ENCODE assay signal across 24 mouse cellular contexts in genomic region chr3:127459858-127460257, GRCm38 (mm10). TPM values are rescaled to one million over a fixed set of nuclear protein-coding genes. Genes with fewer than 3 reads are reported as not detected.
DNase-seq lines count a peak whose midpoint lies in the region; ATAC-seq lines count a peak whose summit lies in the region.
"Had no signal": no experiment of that assay in that cellular context is flagged by ENCODE, and none has a peak within 500 bp of the region (broad histone marks: within the 10 kb centered on the region; RNA-seq: fewer than 3 reads in every experiment).

No protein-coding gene starts in this region.

- peak overlapping the region; percentile 26; the same call in 1 of the 2 replicates for H3K27ac ChIP-seq in forebrain, embryonic 10.5 days
- no peak overlapping the region for H3K27ac ChIP-seq in forebrain, embryonic 11.5 days (ENCODE audit: low read depth, low read length)
- no peak overlapping the region for H3K27ac ChIP-seq in liver, embryonic 15.5 days (replicated peaks)
- H3K27ac ChIP-seq: forebrain, embryonic 15.5 days; gastrocnemius, adult 2 months; hindbrain, embryonic 13.5 days; neural tube, embryonic 15.5 days had no signal

- no peaks in the 10 kb centered on the region for H3K36me3 ChIP-seq in forebrain, embryonic 10.5 days (replicated peaks)
- H3K36me3 ChIP-seq in forebrain, embryonic 11.5 days (ENCODE audit: control insufficient read depth, insufficient read depth, low read length) = no peaks in the 10 kb centered on the region
- H3K36me3 ChIP-seq in liver, embryonic 15.5 days (replicated peaks) = no peaks in the 10 kb centered on the region
- H3K36me3 ChIP-seq: forebrain, embryonic 15.5 days; heart, embryonic 15.5 days; hindbrain, embryonic 13.5 days; neural tube, embryonic 15.5 days had no signal

- H3K9ac ChIP-seq in forebrain, embryonic 11.5 days (ENCODE audit: low read length) = no peak overlapping the region
- H3K9ac ChIP-seq in liver, embryonic 15.5 days = no peak overlapping the region
- H3K9ac ChIP-seq: forebrain, embryonic 15.5 days; heart, embryonic 15.5 days; hindbrain, embryonic 13.5 days; neural tube, embryonic 15.5 days had no signal

- peaks cover 42% of the 10 kb centered on the region for H3K27me3 ChIP-seq in forebrain, embryonic 10.5 days (ENCODE audit: poor library complexity, severe bottlenecking)
- H3K27me3 ChIP-seq in forebrain, embryonic 11.5 days (ENCODE audit: control insufficient read depth, insufficient read depth, low read length) = no peaks in the 10 kb centered on the region
- H3K27me3 ChIP-seq in liver, embryonic 15.5 days = 0 out of 2 replicates have a peak, but pooled peaks cover 3% of the 10 kb centered on the region
- H3K27me3 ChIP-seq: forebrain, embryonic 15.5 days; heart, embryonic 15.5 days; neural tube, embryonic 15.5 days had no signal

- no peak for ATAC-seq in forebrain, embryonic 11.5 days (replicated peaks; ENCODE audit: low FRiP score)
- ATAC-seq in liver, embryonic 15.5 days (ENCODE audit: insufficient read depth) = peak; percentile 53; the same call in 1 of the 2 replicates
- ATAC-seq: forebrain, embryonic 15.5 days had no signal

- no peak overlapping the region for H3K4me2 ChIP-seq in forebrain, embryonic 11.5 days (ENCODE audit: low read depth, low read length, severe bottlenecking)
- no peak overlapping the region for H3K4me2 ChIP-seq in liver, embryonic 15.5 days
- H3K4me2 ChIP-seq: forebrain, embryonic 15.5 days; heart, embryonic 15.5 days; hindbrain, embryonic 13.5 days; neural tube, embryonic 15.5 days had no signal

- no peak for DNase-seq in forebrain, embryonic 10.5 days (ENCODE audit: extremely low spot score, low spot score)
- DNase-seq in forebrain, embryonic 11.5 days (ENCODE audit: low spot score) = no peak
- peak; percentile 35 for DNase-seq in 416B (ENCODE audit: low read depth)
- peak; percentile 44 for DNase-seq in liver
- DNase-seq in embryo, embryonic 11 days = no peak
- no peak for DNase-seq in kidney, postnatal 14 days
- no peak for DNase-seq in ovary, postnatal 36 days (ENCODE audit: low spot score)
- DNase-seq: adrenal gland, adult 2 months; adrenal gland, postnatal 36 days; cerebellum, adult 18-20 months; cerebellum, postnatal 14 days; gastrocnemius, adult 2 months; heart, postnatal 36 days; kidney, postnatal 36 days; lung, postnatal 36 days; midbrain, embryonic 14.5 days; spleen, adult 18-20 months; thymus, postnatal 25 days had no signal

- no peaks in the 10 kb centered on the region for H3K9me3 ChIP-seq in forebrain, embryonic 10.5 days
- no peaks in the 10 kb centered on the region for H3K9me3 ChIP-seq in forebrain, embryonic 11.5 days (ENCODE audit: control insufficient read depth, low read length)
- H3K9me3 ChIP-seq in liver, embryonic 15.5 days (replicated peaks) = no peaks in the 10 kb centered on the region
- H3K9me3 ChIP-seq: forebrain, embryonic 15.5 days; heart, embryonic 15.5 days; hindbrain, embryonic 13.5 days; megakaryocyte, embryonic 14.5 days; neural tube, embryonic 15.5 days had no signal

- peaks cover 44% of the 10 kb centered on the region for H3K4me1 ChIP-seq in forebrain, embryonic 10.5 days
- H3K4me1 ChIP-seq in forebrain, embryonic 11.5 days (replicated peaks; ENCODE audit: control insufficient read depth, insufficient read depth, low read length) = peaks cover 6% of the 10 kb centered on the region; the same call in 1 of the 2 replicates
- peaks cover 31% of the 10 kb centered on the region for H3K4me1 ChIP-seq in liver, embryonic 15.5 days (replicated peaks)
- H3K4me1 ChIP-seq: megakaryocyte, embryonic 14.5 days had no signal

- WGBS in forebrain, embryonic 10.5 days = 16% methylated on average over 3 of the region's 3 CpGs
- 24% methylated on average over 3 of the region's 3 CpGs for WGBS in forebrain, embryonic 11.5 days
- 2% methylated on average over 3 of the region's 3 CpGs for WGBS in liver, embryonic 15.5 days (ENCODE audit: insufficient replicate concordance)

- H3K4me3 ChIP-seq in forebrain, embryonic 10.5 days = no peak overlapping the region
- no peak overlapping the region for H3K4me3 ChIP-seq in forebrain, embryonic 11.5 days (ENCODE audit: low read depth, low read length)
- no peak overlapping the region for H3K4me3 ChIP-seq in liver, embryonic 15.5 days (replicated peaks)
- H3K4me3 ChIP-seq: forebrain, embryonic 15.5 days; gastrocnemius, adult 2 months; heart, embryonic 15.5 days; hindbrain, embryonic 13.5 days; megakaryocyte, embryonic 14.5 days; neural tube, embryonic 15.5 days had no signal

RNA-seq across cellular contexts. Expression of gene Ank2, which starts 39.3 kb away (rescaled TPM):
- polyA plus RNA-seq in forebrain, embryonic 10.5 days (2016; fragmentation: Nextera tagmentation; extraction: Ambion mirVana) = 32.2 and 36.3 TPM in 2 replicates
- 76.3 and 78.8 TPM in 2 replicates for polyA plus RNA-seq in forebrain, embryonic 11.5 days (2014; fragmentation: Nextera tagmentation; extraction: Ambion mirVana)
- 6.6 and 7.9 TPM in 2 replicates for polyA plus RNA-seq in liver, embryonic 15.5 days (2015; fragmentation: Nextera tagmentation; extraction: Ambion mirVana)

Comparison
In these comparisons a context has a peak if more than half of its experiments do, and no peak if none do; other contexts are left out.
1. DNase-seq: peak in 416B (single experiment) and liver (single experiment); none in forebrain, embryonic 10.5 days (single experiment), forebrain, embryonic 11.5 days (single experiment), embryo, embryonic 11 days (single experiment), kidney, postnatal 14 days (single experiment) and ovary, postnatal 36 days (single experiment).